Mouse (Mus musculus): ENCODE data around the gene Spryd4. TPM values are rescaled to one million over a fixed set of nuclear protein-coding genes. Genes with fewer than 3 reads are reported as not detected.

Spryd4 gene
- polyA plus RNA-seq, 1 experiment from 2014 or later, result 13.8 TPM

GRCm38 (mm10) chr10:128243252-128243651 is 31.6 kb upstream of the Spryd4 start:
- ATAC-seq (no peak), DNase-seq (ENCODE audit: low read depth, low spot score) (no peak)
- no peaks in the 10 kb centered on the region for H3K27me3 ChIP-seq
- in situ Hi-C loops (cut with MboI; ENCODE audit: low pct_unique_long_range_greater_than_20kb), result no loop called here
- ChIA-PET CTCF (interaction anchor here (1.6 to 3.1 kb wide), 2 partner anchors 10 to 40 kb away, joined by 3 to 8 read pairs; no protein-coding TSS in a partner anchor), POLR2A (no interaction called here)
- TF ChIP-seq CTCF (IDR thresholded peaks at IDR 0.05), result no peak

- ATAC-seq (no peak), DNase-seq (ENCODE audit: low read depth, low spot score) (no peak)
- POLR2A ChIA-PET, result no interaction called here
- CTCF ChIA-PET, result no interaction called here
- TF ChIP-seq CTCF (IDR thresholded peaks at IDR 0.05), result no peak
- in situ Hi-C loops (cut with MboI; ENCODE audit: low pct_unique_long_range_greater_than_20kb), result no loop called here
- no peaks in the 10 kb centered on the region for H3K27me3 ChIP-seq
Observed at GRCm38 (mm10) chr10:128240131-128240530, 28.5 kb upstream of the Spryd4 start.

- POLR2A ChIA-PET, result no interaction called here
- ATAC-seq (no peak), DNase-seq (ENCODE audit: low read depth, low spot score) (no peak)
- in situ Hi-C loops (cut with MboI; ENCODE audit: low pct_unique_long_range_greater_than_20kb), result no loop called here
- CTCF ChIA-PET, result interaction anchor here (0.9 kb wide), 1 partner anchor 96 kb away, joined by 3 read pairs; no protein-coding TSS in a partner anchor
- no peaks in the 10 kb centered on the region for H3K27me3 ChIP-seq
- no peak for TF ChIP-seq CTCF (IDR thresholded peaks at IDR 0.05)
Observed at GRCm38 (mm10) chr10:128239140-128239539, 27.5 kb upstream of the Spryd4 start.

DNA sequence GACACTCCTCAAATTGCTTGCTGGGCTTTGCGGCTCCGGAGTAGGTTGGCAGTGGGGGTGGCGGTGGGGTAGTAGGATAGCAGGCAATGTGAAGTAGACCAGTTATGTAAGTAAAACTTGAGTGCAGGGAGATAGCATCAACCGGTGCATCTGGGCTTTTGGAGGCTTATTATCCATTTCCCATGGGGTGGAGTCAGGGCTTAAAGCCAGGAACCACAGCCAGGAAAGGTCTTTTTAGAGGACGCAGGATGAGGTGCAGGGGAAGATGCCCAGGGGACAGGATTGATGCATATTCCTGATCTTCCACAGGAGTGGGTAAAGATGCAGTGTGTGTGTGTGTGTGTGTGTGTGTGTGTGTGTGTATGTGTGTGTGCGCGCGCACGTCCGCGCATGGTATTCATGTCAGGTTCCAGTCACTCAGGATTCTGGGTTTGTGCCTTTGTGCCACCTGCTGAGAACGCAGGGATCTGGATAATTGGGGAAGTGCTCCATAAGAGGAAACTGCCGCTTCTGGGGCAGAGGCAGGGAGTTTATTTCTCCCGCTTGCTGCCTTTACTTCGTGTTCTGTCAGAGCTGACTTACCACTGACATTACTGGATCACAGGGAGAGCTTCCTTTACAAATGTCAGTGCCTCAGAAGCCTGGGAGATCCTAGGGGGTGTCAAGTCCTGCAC is 26.3 kb upstream of the Spryd4 start:
- ChIA-PET POLR2A (no interaction called here), CTCF (no interaction called here)
- no peak for DNase-seq (ENCODE audit: low read depth, low spot score)
- in situ Hi-C loops (cut with MboI; ENCODE audit: low pct_unique_long_range_greater_than_20kb), result no loop called here
- no peak for TF ChIP-seq CTCF (IDR thresholded peaks at IDR 0.05)
- H3K27me3 ChIP-seq, result no peaks in the 10 kb centered on the region
- ATAC-seq, result no peak

DNA sequence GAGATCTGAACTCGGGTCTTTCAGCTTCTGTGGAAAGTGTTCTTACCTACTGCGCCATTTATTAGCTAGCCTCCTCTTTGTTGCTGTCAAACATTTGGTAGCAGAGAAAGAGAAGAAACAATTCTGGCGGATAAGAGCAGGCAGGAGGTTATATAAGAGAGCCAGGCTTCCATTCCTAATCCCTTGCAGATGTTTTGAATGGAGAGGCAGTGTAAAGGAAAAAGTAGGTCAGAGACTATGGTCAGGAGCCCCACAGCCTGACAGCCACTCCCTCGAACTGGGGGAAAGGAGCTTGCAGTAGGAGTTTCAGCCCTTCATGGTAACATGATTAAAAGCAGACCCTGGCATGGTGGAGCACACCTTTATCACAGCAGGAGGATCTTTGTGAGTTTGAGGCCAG is 24.7 kb upstream of the Spryd4 start:
- in situ Hi-C loops (cut with MboI; ENCODE audit: low pct_unique_long_range_greater_than_20kb), result no loop called here
- no peak for DNase-seq (ENCODE audit: low read depth, low spot score)
- POLR2A ChIA-PET, result no interaction called here
- CTCF ChIA-PET, result no interaction called here
- H3K27me3 ChIP-seq, result no peaks in the 10 kb centered on the region
- no peak for ATAC-seq
- TF ChIP-seq CTCF (IDR thresholded peaks at IDR 0.05), result no peak

GRCm38 (mm10) chr10:128232420-128232985 is 20.9 kb upstream of the Spryd4 start:
- CTCF ChIA-PET, result interaction anchor here (0.9 to 2.0 kb wide), 10 partner anchors 10 to 68 kb away, joined by 3 to 8 read pairs (median 4); partner anchors contain the start of gene Apof
- peak; percentile 50 for DNase-seq (ENCODE audit: low read depth, low spot score)
- no peaks in the 10 kb centered on the region for H3K27me3 ChIP-seq
- in situ Hi-C loops (cut with MboI; ENCODE audit: low pct_unique_long_range_greater_than_20kb), result no loop called here
- peak; percentile 83 for TF ChIP-seq CTCF (IDR thresholded peaks at IDR 0.05)
- POLR2A ChIA-PET, result interaction anchor here (0.8 to 1.8 kb wide), 3 partner anchors 15 to 146 kb away, joined by 3 to 6 read pairs (median 4); no protein-coding TSS in a partner anchor
- ATAC-seq, result peak; percentile 14

- H3K27me3 ChIP-seq, result no peaks in the 10 kb centered on the region
- POLR2A ChIA-PET, result interaction anchor here (0.8 to 1.8 kb wide), 2 partner anchors 14 to 147 kb away, joined by 3 to 4 read pairs; no protein-coding TSS in a partner anchor
- CTCF ChIA-PET, result interaction anchor here (0.9 to 2.0 kb wide), 8 partner anchors 11 to 69 kb away, joined by 3 to 8 read pairs (median 4); no protein-coding TSS in a partner anchor
- DNase-seq (ENCODE audit: low read depth, low spot score), result peak; percentile 64
- ATAC-seq, result peak; percentile 58
- in situ Hi-C loops (cut with MboI; ENCODE audit: low pct_unique_long_range_greater_than_20kb), result no loop called here
- TF ChIP-seq CTCF (IDR thresholded peaks at IDR 0.05), result no peak
Observed at GRCm38 (mm10) chr10:128231697-128232419, 20.3 kb upstream of the Spryd4 start, which contains the start of gene Timeless. TSS of gene Timeless (plus strand) at chr10:128232065.

DNA sequence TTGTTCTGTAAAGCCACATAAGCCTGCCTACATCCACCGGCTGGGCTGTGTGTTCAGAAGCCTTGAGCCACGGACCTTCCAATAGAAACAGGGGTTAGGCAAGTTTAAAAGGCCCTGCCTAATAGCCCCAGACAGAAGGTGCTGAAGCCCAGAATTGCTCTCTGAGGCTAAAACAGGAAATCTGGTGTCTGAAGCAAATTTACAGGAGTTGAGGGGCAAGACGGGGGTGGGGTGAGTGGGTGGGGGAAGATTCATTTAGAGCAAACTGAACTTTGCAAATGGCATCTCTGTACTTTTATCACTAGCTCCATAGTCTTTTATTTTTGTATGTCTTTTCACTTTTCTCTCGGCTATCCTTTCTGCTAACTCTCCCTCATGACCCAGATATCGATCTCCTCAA is 19.5 kb upstream of the Spryd4 start:
- TF ChIP-seq CTCF (IDR thresholded peaks at IDR 0.05), result no peak
- CTCF ChIA-PET, result no interaction called here
- no peaks in the 10 kb centered on the region for H3K27me3 ChIP-seq
- ATAC-seq, result no peak
- DNase-seq (ENCODE audit: low read depth, low spot score), result no peak
- in situ Hi-C loops (cut with MboI; ENCODE audit: low pct_unique_long_range_greater_than_20kb), result no loop called here
- POLR2A ChIA-PET, result no interaction called here

GRCm38 (mm10) chr10:128230582-128230981 is 19.0 kb upstream of the Spryd4 start:
- ATAC-seq, result no peak
- in situ Hi-C loops (cut with MboI; ENCODE audit: low pct_unique_long_range_greater_than_20kb), result no loop called here

DNA sequence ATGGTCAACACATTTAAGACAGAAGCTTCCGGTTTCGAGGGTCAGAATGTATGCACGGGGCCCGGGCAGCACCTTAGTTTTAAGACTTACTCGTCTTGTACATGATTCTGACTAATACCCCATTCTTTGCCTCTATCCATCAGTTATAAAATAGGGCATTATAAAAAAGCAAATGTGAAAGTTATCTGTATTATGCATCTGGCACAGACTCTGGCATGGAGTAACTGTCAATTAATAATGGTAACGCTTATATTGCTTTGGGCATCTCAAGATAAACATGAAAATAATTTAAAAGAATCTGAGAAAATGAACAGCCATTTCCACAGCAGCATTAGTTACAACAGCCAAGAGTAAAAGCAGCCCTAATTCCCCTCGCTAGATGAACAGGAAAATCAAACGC is 16.4 kb upstream of the Spryd4 start:
- in situ Hi-C loops (cut with MboI; ENCODE audit: low pct_unique_long_range_greater_than_20kb), result no loop called here
- DNase-seq (ENCODE audit: low read depth, low spot score) (no peak), ATAC-seq (no peak)
- CTCF ChIA-PET, result interaction anchor here (1.1 kb wide), 1 partner anchor 42 kb away, joined by 4 read pairs; no protein-coding TSS in a partner anchor
- POLR2A ChIA-PET, result interaction anchor here (0.8 kb wide), 2 partner anchors 42 to 52 kb away, joined by 3 read pairs; partner anchors contain the start of gene Stat2
- no peak for TF ChIP-seq CTCF (IDR thresholded peaks at IDR 0.05)
- no peaks in the 10 kb centered on the region for H3K27me3 ChIP-seq

More at GRCm38 (mm10) chr10:128230582-128230981, 19.0 kb upstream of the Spryd4 start:
- DNase-seq (ENCODE audit: low read depth, low spot score), result no peak
- no peak for TF ChIP-seq CTCF (IDR thresholded peaks at IDR 0.05)
- no peaks in the 10 kb centered on the region for H3K27me3 ChIP-seq
- ChIA-PET CTCF (interaction anchor here (0.6 to 1.0 kb wide), 2 partner anchors 41 to 46 kb away, joined by 3 to 7 read pairs; no protein-coding TSS in a partner anchor), POLR2A (interaction anchor here (0.8 kb wide), 1 partner anchor 9 kb away, joined by 3 read pairs; no protein-coding TSS in a partner anchor)

Measured in Patski (cell line).